In genomic region chr4:8429771-8430170, GRCm38 (mm10) we compare ENCODE assay signal across 21 mouse cellular contexts.
DNase-seq lines count a peak whose midpoint lies in the region; ATAC-seq lines count a peak whose summit lies in the region.
"Had no signal": no experiment of that assay in that cellular context is flagged by ENCODE, and none has a peak within 500 bp of the region (broad histone marks: within the 10 kb centered on the region; RNA-seq: fewer than 3 reads in every experiment).

No protein-coding gene starts in this region.

- no peaks in the 10 kb centered on the region for H3K36me3 ChIP-seq in kidney, embryonic 15.5 days
- H3K36me3 ChIP-seq in neural tube, embryonic 15.5 days, result no peaks in the 10 kb centered on the region
- H3K36me3 ChIP-seq in neural tube, embryonic 11.5 days (ENCODE audit: control insufficient read depth, insufficient read depth, low read length), result no peaks in the 10 kb centered on the region
- H3K36me3 ChIP-seq: embryonic facial prominence, embryonic 13.5 days; embryonic facial prominence, embryonic 15.5 days; forebrain, embryonic 10.5 days; forebrain, embryonic 12.5 days had no signal

- H3K4me1 ChIP-seq in kidney, embryonic 15.5 days, result no peaks in the 10 kb centered on the region
- H3K4me1 ChIP-seq in neural tube, embryonic 15.5 days, result peaks cover 3% of the 10 kb centered on the region; the same call in 1 of the 2 replicates
- H3K4me1 ChIP-seq in neural tube, embryonic 11.5 days (ENCODE audit: control insufficient read depth, insufficient read depth, low read length), result 0 out of 2 replicates have a peak, but pooled peaks cover 3% of the 10 kb centered on the region
- H3K4me1 ChIP-seq: embryonic facial prominence, embryonic 13.5 days; embryonic facial prominence, embryonic 15.5 days had no signal

- DNase-seq in heart, adult 11 months, result peak; percentile 70
- no peak for DNase-seq in heart, postnatal 10 days
- no peak for DNase-seq in kidney, adult 11 months
- peak; percentile 15 for DNase-seq in neural tube, embryonic 10.5 days (ENCODE audit: extremely low spot score, low spot score)
- no peak for DNase-seq in neural tube, embryonic 11.5 days (ENCODE audit: low spot score)
- DNase-seq in adrenal gland, adult 8-10 months, result no peak
- DNase-seq: adrenal gland, postnatal 10 days; adrenal gland, postnatal 25 days; cerebellum, adult 11 months; cerebellum, adult 2 months; cerebellum, adult 9-10 months; cerebellum, postnatal 36 days; embryo, embryonic 11 days had no signal

- ATAC-seq in kidney, embryonic 15.5 days (replicated peaks; ENCODE audit: low FRiP score), result 0 out of 2 replicates have a peak, but pooled peaks have one; percentile 38
- no peak for ATAC-seq in neural tube, embryonic 15.5 days (ENCODE audit: low FRiP score)
- 0 out of 2 replicates have a peak, but pooled peaks have one; percentile 38 for ATAC-seq in neural tube, embryonic 11.5 days (ENCODE audit: insufficient read depth, low FRiP score, low TSS enrichment)
- ATAC-seq: activated CD4-positive, CD25-positive, alpha-beta regulatory T cell, adult 4 months had no signal

- H3K4me2 ChIP-seq in kidney, embryonic 15.5 days, result no peak overlapping the region
- H3K4me2 ChIP-seq in neural tube, embryonic 15.5 days, result no peak overlapping the region
- H3K4me2 ChIP-seq in neural tube, embryonic 11.5 days (ENCODE audit: low read depth), result no peak overlapping the region
- H3K4me2 ChIP-seq: embryonic facial prominence, embryonic 13.5 days; embryonic facial prominence, embryonic 15.5 days; forebrain, embryonic 12.5 days had no signal

- WGBS in kidney, embryonic 15.5 days, result 57% methylated on average over 5 of the region's 5 CpGs
- 23% methylated on average over 5 of the region's 5 CpGs for WGBS in neural tube, embryonic 15.5 days
- 40% methylated on average over 5 of the region's 5 CpGs for WGBS in neural tube, embryonic 11.5 days

- no peak overlapping the region for H3K4me3 ChIP-seq in kidney, embryonic 15.5 days (replicated peaks)
- H3K4me3 ChIP-seq in neural tube, embryonic 15.5 days (replicated peaks), result no peak overlapping the region
- H3K4me3 ChIP-seq in neural tube, embryonic 11.5 days (ENCODE audit: low read depth, low read length), result no peak overlapping the region
- H3K4me3 ChIP-seq: embryonic facial prominence, embryonic 13.5 days; embryonic facial prominence, embryonic 15.5 days; erythroblast, embryonic 14.5 days; forebrain, embryonic 10.5 days; forebrain, embryonic 12.5 days had no signal

- H3K27ac ChIP-seq in kidney, embryonic 15.5 days, result no peak overlapping the region
- no peak overlapping the region for H3K27ac ChIP-seq in neural tube, embryonic 15.5 days (replicated peaks)
- no peak overlapping the region for H3K27ac ChIP-seq in neural tube, embryonic 11.5 days (ENCODE audit: low read depth, low read length)
- H3K27ac ChIP-seq: embryonic facial prominence, embryonic 13.5 days; embryonic facial prominence, embryonic 15.5 days; forebrain, embryonic 10.5 days; forebrain, embryonic 12.5 days had no signal

- H3K27me3 ChIP-seq in kidney, embryonic 15.5 days, result no peaks in the 10 kb centered on the region
- H3K27me3 ChIP-seq in neural tube, embryonic 15.5 days (replicated peaks), result no peaks in the 10 kb centered on the region
- no peaks in the 10 kb centered on the region for H3K27me3 ChIP-seq in neural tube, embryonic 11.5 days (ENCODE audit: control insufficient read depth, insufficient read depth, low read length)
- H3K27me3 ChIP-seq: embryonic facial prominence, embryonic 15.5 days; forebrain, embryonic 12.5 days had no signal

- no peaks in the 10 kb centered on the region for H3K9me3 ChIP-seq in kidney, embryonic 15.5 days (replicated peaks)
- H3K9me3 ChIP-seq in neural tube, embryonic 15.5 days (replicated peaks), result no peaks in the 10 kb centered on the region
- no peaks in the 10 kb centered on the region for H3K9me3 ChIP-seq in neural tube, embryonic 11.5 days (ENCODE audit: control insufficient read depth, low read length)
- H3K9me3 ChIP-seq: embryonic facial prominence, embryonic 13.5 days; embryonic facial prominence, embryonic 15.5 days; forebrain, embryonic 10.5 days; forebrain, embryonic 12.5 days had no signal

- intact Hi-C loops in heart, postnatal 10 days (cut with DNase I), result loop anchor here (5.0 kb wide), 1 partner anchor 47 kb away; no protein-coding TSS in a partner anchor

- no peak overlapping the region for H3K9ac ChIP-seq in kidney, embryonic 15.5 days
- H3K9ac ChIP-seq in neural tube, embryonic 15.5 days (replicated peaks), result no peak overlapping the region
- no peak overlapping the region for H3K9ac ChIP-seq in neural tube, embryonic 11.5 days (ENCODE audit: low read length)
- H3K9ac ChIP-seq: embryonic facial prominence, embryonic 13.5 days; embryonic facial prominence, embryonic 15.5 days; forebrain, embryonic 12.5 days had no signal

Comparison
In these comparisons a context has a peak if more than half of its experiments do, and no peak if none do; other contexts are left out.
1. DNase-seq: peak in heart, adult 11 months (single experiment) and neural tube, embryonic 10.5 days (single experiment); none in heart, postnatal 10 days (0 of 2), kidney, adult 11 months (single experiment), neural tube, embryonic 11.5 days (single experiment) and adrenal gland, adult 8-10 months (single experiment).